Mouse (Mus musculus): ENCODE measurements at regions not wholly inside any gene's neighbourhood (a gene's known extent, or its start where the extent isn't known, plus 50 kb on each side); places are given as distances from the start of the nearest gene placed in this dataset.

DNA sequence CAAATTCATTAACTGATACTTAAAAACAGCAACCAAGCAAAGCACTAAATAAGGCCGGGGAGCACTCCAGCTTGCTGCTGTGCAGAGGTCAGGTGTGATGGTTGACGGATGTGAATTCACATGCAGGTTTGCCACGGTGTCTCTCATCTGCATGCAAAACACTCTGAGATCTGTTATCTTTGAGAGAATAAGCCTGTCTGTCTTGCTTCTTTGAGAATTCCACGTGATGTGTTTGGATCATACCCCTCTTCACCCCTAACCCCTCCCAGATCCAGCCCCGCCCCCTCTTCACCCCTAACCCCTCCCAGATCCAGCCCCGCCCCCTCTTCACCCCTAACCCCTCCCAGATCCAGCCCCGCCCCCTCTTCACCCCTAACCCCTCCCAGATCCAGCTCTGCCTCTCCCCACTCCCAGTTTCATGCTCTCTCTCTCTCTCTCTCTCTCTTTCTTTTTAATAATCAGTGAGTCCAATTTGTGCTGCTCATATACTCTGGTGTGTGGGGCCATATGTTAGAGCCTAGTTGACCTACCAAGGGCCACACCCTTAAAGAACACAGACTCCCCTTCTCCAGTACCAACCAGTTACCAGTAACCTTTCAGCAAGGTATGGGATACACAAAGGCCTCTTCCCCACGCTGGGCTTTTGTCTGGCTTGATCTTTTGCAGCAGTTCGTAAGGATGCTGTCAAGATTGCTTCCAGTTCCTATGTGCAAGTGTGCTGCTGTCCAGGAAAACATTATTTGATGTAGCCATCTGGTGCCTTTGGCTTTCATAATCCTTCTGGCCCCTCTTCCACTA, 73.1 kb upstream of the Hnrnpk start:
- H3K36me3 ChIP-seq (ENCODE audit: control insufficient read depth, insufficient read depth, low read length) = no peaks in the 10 kb centered on the region
- no peak overlapping the region for H3K4me2 ChIP-seq (ENCODE audit: low read length)
- H3K4me3 ChIP-seq (ENCODE audit: low read depth, low read length) = no peak overlapping the region
- peaks cover 3% of the 10 kb centered on the region; the same call in 1 of the 2 replicates for H3K27me3 ChIP-seq (replicated peaks; ENCODE audit: control insufficient read depth, insufficient read depth, low read length)
- DNase-seq (ENCODE audit: low spot score) = no peak
- peaks cover 12% of the 10 kb centered on the region for H3K4me1 ChIP-seq (ENCODE audit: control insufficient read depth, insufficient read depth, low read length)
- no peak for ATAC-seq
- no peak overlapping the region for H3K9ac ChIP-seq (ENCODE audit: low read length)
- H3K9me3 ChIP-seq (replicated peaks; ENCODE audit: control insufficient read depth, low read length) = no peaks in the 10 kb centered on the region
- 43% methylated on average over 6 of the region's 9 CpGs for WGBS
- no peak overlapping the region for H3K27ac ChIP-seq (ENCODE audit: low read depth, low read length)

DNA sequence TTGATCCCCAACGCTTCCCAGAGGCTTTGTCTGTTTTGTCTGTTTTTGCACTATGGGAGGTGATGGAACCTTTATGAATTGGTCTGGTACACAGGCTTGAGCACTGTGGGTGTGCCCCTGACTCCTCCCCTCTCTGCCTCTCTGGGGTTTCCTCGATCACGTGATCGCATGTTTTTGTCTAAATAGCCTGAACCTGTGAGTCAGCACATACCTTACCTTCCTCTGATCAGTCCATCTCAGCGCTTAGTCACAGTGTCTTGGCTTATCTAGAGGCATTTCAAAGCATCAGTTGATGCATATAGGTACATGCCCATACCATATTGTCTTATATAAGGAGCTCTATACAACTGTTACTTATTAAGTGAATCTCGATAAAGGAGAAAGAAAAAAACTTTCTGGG, 72.4 kb upstream of the Hnrnpk start:
- no peaks in the 10 kb centered on the region for H3K36me3 ChIP-seq (ENCODE audit: control insufficient read depth, insufficient read depth, low read length)
- WGBS = 46% methylated on average over 6 of the region's 6 CpGs
- no peak for ATAC-seq

DNA sequence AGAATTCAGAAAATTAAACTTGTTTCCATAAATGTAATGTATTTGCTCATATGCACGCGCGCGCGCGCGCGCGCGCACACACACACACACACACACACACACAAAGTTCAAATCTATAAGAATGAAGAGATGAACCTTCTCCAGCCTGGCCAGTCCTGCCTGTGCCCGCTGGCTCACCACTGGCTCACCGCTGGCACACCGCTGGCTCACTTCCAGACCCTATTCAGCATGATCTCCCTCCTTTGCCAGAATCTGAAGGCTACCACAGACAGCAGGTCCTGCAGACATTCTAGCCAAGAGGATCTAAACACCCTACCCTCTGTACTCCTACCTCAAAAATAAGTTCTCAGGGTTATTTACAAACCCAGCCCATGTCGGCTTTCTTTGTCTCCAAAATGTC, 69.3 kb upstream of the Hnrnpk start:
- Histone ChIP-seq H3K36me3 (ENCODE audit: control insufficient read depth, insufficient read depth, low read length) (no peaks in the 10 kb centered on the region), H3K27ac (ENCODE audit: low read depth, low read length) (no peak overlapping the region), H3K4me3 (ENCODE audit: low read depth, low read length) (0 out of 2 replicates have a peak overlapping the region, but pooled peaks have one; percentile 25), H3K9ac (ENCODE audit: low read length) (no peak overlapping the region), H3K9me3 (replicated peaks; ENCODE audit: control insufficient read depth, low read length) (no peaks in the 10 kb centered on the region), H3K4me2 (ENCODE audit: low read length) (no peak overlapping the region), H3K4me1 (ENCODE audit: control insufficient read depth, insufficient read depth, low read length) (peaks cover 8% of the 10 kb centered on the region), H3K27me3 (replicated peaks; ENCODE audit: control insufficient read depth, insufficient read depth, low read length) (peaks cover 3% of the 10 kb centered on the region; the same call in 1 of the 2 replicates)
- DNase-seq (ENCODE audit: low spot score) = no peak
- 72% methylated on average over 14 of the region's 14 CpGs for WGBS
- no peak for ATAC-seq

More for the DNA sequence above, 72.4 kb upstream of the Hnrnpk start:
- Histone ChIP-seq H3K27ac (ENCODE audit: low read depth, low read length) (no peak overlapping the region), H3K4me3 (ENCODE audit: low read depth, low read length) (no peak overlapping the region), H3K27me3 (replicated peaks; ENCODE audit: control insufficient read depth, insufficient read depth, low read length) (peaks cover 3% of the 10 kb centered on the region; the same call in 1 of the 2 replicates), H3K4me2 (ENCODE audit: low read length) (no peak overlapping the region), H3K9me3 (replicated peaks; ENCODE audit: control insufficient read depth, low read length) (no peaks in the 10 kb centered on the region), H3K4me1 (ENCODE audit: control insufficient read depth, insufficient read depth, low read length) (peaks cover 12% of the 10 kb centered on the region), H3K9ac (ENCODE audit: low read length) (no peak overlapping the region)
- no peak for DNase-seq (ENCODE audit: low spot score)

DNA sequence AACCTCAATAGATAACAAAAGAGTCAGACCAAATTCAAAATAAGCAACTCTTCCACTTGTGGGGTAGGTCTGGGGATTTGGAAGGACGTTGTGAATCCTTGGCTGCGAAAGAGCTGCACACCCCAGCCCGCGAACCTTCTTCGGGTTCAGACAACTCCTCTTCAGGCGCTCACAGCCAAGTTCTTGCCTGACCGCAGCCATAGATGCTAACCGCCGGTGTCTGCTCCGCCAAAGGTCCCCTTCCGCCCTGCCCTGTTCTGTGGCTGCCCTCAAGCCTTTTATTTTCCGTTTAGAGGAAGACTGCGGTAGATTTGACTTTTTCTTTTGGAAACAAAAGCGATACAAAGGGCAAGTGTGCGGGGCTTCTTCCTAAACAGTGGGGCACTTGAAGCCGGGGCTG, 68.6 kb upstream of the Hnrnpk start:
- H3K9me3 ChIP-seq (replicated peaks; ENCODE audit: control insufficient read depth, low read length) = no peaks in the 10 kb centered on the region
- peak overlapping the region; percentile 55 for H3K4me2 ChIP-seq (ENCODE audit: low read length)
- H3K27ac ChIP-seq (ENCODE audit: low read depth, low read length) = no peak overlapping the region
- peak overlapping the region; percentile 47; the same call in 1 of the 2 replicates for H3K9ac ChIP-seq (ENCODE audit: low read length)
- peaks cover 8% of the 10 kb centered on the region for H3K4me1 ChIP-seq (ENCODE audit: control insufficient read depth, insufficient read depth, low read length)
- H3K36me3 ChIP-seq (ENCODE audit: control insufficient read depth, insufficient read depth, low read length) = no peaks in the 10 kb centered on the region
- H3K27me3 ChIP-seq (replicated peaks; ENCODE audit: control insufficient read depth, insufficient read depth, low read length) = peaks cover 3% of the 10 kb centered on the region; the same call in 1 of the 2 replicates
- WGBS = 3% methylated on average over 16 of the region's 16 CpGs
- H3K4me3 ChIP-seq (ENCODE audit: low read depth, low read length) = peak overlapping the region; percentile 25
- ATAC-seq (no peak), DNase-seq (ENCODE audit: low spot score) (no peak)

DNA sequence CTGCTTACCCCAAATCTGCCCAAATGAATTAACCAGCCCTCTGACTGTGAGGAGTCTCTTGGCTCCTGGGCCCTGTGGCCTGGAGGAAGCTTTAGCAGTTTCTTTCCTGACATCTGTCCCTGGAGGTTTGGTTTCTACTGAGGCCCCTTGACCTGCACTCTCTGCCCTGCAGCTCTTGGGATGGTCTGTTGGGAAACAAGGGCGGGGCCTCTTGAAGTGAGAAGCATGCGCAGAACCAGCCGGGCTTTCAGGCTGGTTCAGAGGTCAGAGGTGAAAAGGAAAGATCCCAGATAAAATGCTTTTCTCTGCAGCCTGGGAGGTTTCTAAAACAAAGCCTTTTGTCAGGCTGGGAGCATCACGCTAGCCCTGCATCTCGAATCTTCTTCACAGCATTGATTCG, 66.6 kb upstream of the Hnrnpk start:
- Histone ChIP-seq H3K4me3 (ENCODE audit: low read depth, low read length) (no peak overlapping the region), H3K4me2 (ENCODE audit: low read length) (no peak overlapping the region), H3K4me1 (ENCODE audit: control insufficient read depth, insufficient read depth, low read length) (peaks cover 8% of the 10 kb centered on the region), H3K27ac (ENCODE audit: low read depth, low read length) (no peak overlapping the region), H3K36me3 (ENCODE audit: control insufficient read depth, insufficient read depth, low read length) (no peaks in the 10 kb centered on the region), H3K9ac (ENCODE audit: low read length) (no peak overlapping the region), H3K9me3 (replicated peaks; ENCODE audit: control insufficient read depth, low read length) (no peaks in the 10 kb centered on the region), H3K27me3 (replicated peaks; ENCODE audit: control insufficient read depth, insufficient read depth, low read length) (peaks cover 3% of the 10 kb centered on the region; the same call in 1 of the 2 replicates)
- WGBS = 32% methylated on average over 6 of the region's 6 CpGs
- no peak for DNase-seq (ENCODE audit: low spot score)
- no peak for ATAC-seq

DNA sequence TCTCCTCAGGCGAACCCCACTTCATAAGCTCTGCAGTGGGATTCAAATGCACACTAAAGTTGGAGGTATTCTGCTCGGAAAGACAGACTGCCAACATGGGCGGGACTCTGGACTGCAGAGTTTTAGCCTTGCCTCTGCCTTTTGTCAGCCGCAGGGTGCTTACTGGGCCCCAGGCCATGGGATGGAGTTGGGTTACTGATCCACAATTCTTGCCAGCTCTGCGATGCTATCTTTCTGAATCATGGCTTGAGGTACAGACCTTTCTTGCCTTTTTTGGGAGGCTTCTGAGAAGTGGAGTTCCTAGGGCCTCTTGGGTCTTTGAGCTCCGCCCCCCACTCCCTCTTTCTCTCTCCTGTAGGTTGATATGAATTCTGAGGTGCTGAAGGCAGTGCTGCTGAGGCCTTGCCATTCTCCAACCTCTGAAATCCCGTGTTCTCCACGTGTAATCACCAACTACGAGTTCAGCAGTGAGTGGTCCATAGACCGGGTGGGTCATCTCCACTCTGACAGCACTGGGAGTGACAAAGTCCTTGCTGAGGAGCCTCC, 64.0 kb upstream of the Hnrnpk start:
- no peak overlapping the region for H3K4me3 ChIP-seq (ENCODE audit: low read depth, low read length)
- WGBS = 76% methylated on average over 10 of the region's 10 CpGs
- no peak for DNase-seq (ENCODE audit: low spot score)

DNA sequence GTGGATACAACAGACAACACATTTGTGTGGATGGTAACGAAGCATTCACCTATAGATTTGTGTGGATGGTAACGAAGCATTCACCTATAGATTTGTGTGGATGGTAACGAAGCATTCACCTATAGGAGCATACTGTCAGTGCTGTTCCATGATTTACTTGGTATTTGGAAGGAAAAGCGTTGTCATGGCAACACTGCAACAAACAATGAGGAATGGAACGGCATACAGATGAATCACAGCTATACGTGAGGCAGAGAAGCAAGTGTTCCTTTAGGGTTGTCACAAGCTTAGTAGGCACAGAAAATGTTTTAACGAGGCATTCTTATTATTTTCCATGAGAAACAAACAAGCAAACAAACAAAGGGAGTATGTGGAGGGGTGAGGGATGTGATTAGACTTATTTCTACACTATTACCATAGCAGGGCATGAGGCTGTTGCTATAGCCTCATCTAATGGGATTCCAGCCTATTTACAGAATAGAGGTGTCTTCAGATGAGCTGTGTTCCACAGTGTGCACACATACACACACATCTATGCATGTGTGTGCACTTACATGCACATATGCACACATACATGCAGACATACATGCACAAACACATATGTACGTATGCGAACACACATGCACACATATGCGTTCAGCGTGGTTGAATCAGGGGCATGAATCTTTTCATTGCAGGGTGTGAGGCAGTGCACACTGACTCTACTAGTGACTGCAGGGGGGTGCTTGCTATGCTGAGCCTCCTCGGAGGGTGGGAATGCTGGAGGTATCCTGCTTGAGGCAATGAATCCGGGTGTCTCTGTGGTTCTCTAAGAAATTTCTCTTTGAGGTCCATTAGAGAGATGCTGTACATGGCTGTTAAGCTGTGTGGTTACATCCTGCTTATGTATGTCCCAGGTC, 62.3 kb upstream of the Hnrnpk start:
- H3K9me3 ChIP-seq (replicated peaks; ENCODE audit: control insufficient read depth, low read length) = no peaks in the 10 kb centered on the region
- H3K4me3 ChIP-seq (ENCODE audit: low read depth, low read length) = no peak overlapping the region
- no peaks in the 10 kb centered on the region for H3K27me3 ChIP-seq (replicated peaks; ENCODE audit: control insufficient read depth, insufficient read depth, low read length)
- no peak for ATAC-seq
- H3K9ac ChIP-seq (ENCODE audit: low read length) = no peak overlapping the region
- H3K27ac ChIP-seq (ENCODE audit: low read depth, low read length) = peak overlapping the region; percentile 21; the same call in 1 of the 2 replicates
- peaks cover 3% of the 10 kb centered on the region; the same call in 1 of the 2 replicates for H3K4me1 ChIP-seq (ENCODE audit: control insufficient read depth, insufficient read depth, low read length)
- no peak overlapping the region for H3K4me2 ChIP-seq (ENCODE audit: low read length)
- H3K36me3 ChIP-seq (ENCODE audit: control insufficient read depth, insufficient read depth, low read length) = no peaks in the 10 kb centered on the region
- DNase-seq (ENCODE audit: low spot score) = peak; percentile 82
- WGBS = 54% methylated on average over 13 of the region's 13 CpGs

More for the DNA sequence above, 64.0 kb upstream of the Hnrnpk start:
- Histone ChIP-seq H3K9ac (ENCODE audit: low read length) (no peak overlapping the region), H3K9me3 (replicated peaks; ENCODE audit: control insufficient read depth, low read length) (no peaks in the 10 kb centered on the region), H3K36me3 (ENCODE audit: control insufficient read depth, insufficient read depth, low read length) (no peaks in the 10 kb centered on the region), H3K4me1 (ENCODE audit: control insufficient read depth, insufficient read depth, low read length) (peaks cover 8% of the 10 kb centered on the region), H3K27me3 (replicated peaks; ENCODE audit: control insufficient read depth, insufficient read depth, low read length) (no peaks in the 10 kb centered on the region; the same call in 1 of the 2 replicates), H3K4me2 (ENCODE audit: low read length) (no peak overlapping the region), H3K27ac (ENCODE audit: low read depth, low read length) (no peak overlapping the region)
- no peak for ATAC-seq
